Mouse (Mus musculus) forebrain, embryonic 13.5 days (tissue): ENCODE measurements at regions not wholly inside any gene's neighbourhood (a gene's known extent, or its start where the extent isn't known, plus 50 kb on each side); places are given as distances from the start of the nearest gene placed in this dataset.

Experiments
- ATAC-seq: fragments of 200-750 bp; cut with Nextera tagmentation; 2 replicates; pipeline ENCODE4 v1.8.0; 2017
- H3K27ac ChIP-seq: fragments of 300-500 bp; sonication (generic); 2 replicates; pipeline ENCODE4 v1.5.1; 2015; ENCODE audit warnings: inconsistent platforms, mild to moderate bottlenecking, moderate library complexity
- H3K27me3 ChIP-seq: fragments of 300-500 bp; sonication (generic); 2 replicates; pipeline ENCODE4 v1.6.1; 2015; ENCODE audit warnings: mild to moderate bottlenecking, inconsistent platforms
- H3K36me3 ChIP-seq: fragments of 300-500 bp; sonication (generic); 2 replicates; pipeline ENCODE4 v1.6.1; 2015; ENCODE audit warnings: mild to moderate bottlenecking, inconsistent platforms; ENCODE audit not compliant: poor library complexity, severe bottlenecking
- H3K4me1 ChIP-seq: fragments of 300-500 bp; sonication (generic); 2 replicates; pipeline ENCODE4 v1.6.1; 2015; ENCODE audit warnings: inconsistent platforms
- H3K4me2 ChIP-seq: fragments of 300-500 bp; sonication (generic); 2 replicates; pipeline ENCODE4 v1.6.1; 2015; ENCODE audit warnings: inconsistent platforms, mild to moderate bottlenecking, moderate library complexity
- H3K4me3 ChIP-seq: fragments of 300-500 bp; sonication (generic); 2 replicates; pipeline ENCODE4 v1.5.1; 2015; ENCODE audit warnings: mild to moderate bottlenecking, inconsistent platforms
- H3K9ac ChIP-seq: fragments of 300-500 bp; sonication (generic); 2 replicates; pipeline ENCODE4 v1.6.1; 2015; ENCODE audit warnings: mild to moderate bottlenecking, inconsistent platforms
- H3K9me3 ChIP-seq: fragments of 300-500 bp; sonication (generic); replicated peaks from 2 replicates; pipeline ENCODE4 v1.6.1; 2016; ENCODE audit warnings: inconsistent platforms
- WGBS: fragments of 180-500 bp; shearing (Covaris S2); methylation state at CpG from one replicate; pipeline ENCODE4 v1.1.7; 2015; 5-methylcytosine and 5-hydroxymethylcytosine counted together

DNA sequence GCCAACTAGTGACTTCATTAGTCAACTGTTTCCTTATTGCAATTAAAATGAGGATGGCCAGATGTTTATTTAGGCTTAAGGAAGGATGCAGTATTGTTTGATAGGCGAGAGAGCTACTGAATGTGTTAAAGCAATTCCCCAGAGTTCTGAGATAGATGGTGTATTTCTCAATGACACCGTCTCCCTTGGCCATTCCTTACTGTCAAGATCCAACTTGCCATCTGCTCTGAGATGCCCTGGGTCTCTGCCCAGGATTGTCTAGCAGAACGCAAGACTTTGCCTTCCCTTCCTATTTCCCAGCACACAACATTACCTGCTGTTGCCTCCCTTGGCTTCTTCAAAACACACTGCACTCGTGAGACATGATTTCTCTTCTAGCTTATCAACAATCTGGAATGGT is 690.5 kb upstream of the Car8 start:
- ATAC-seq: 0 out of 2 replicates have a peak, but pooled peaks have one; percentile 45
- Histone ChIP-seq H3K36me3 (no peaks in the 10 kb centered on the region), H3K4me2 (no peak overlapping the region), H3K27ac (no peak overlapping the region), H3K4me3 (no peak overlapping the region), H3K9me3 (no peaks in the 10 kb centered on the region), H3K27me3 (no peaks in the 10 kb centered on the region), H3K9ac (no peak overlapping the region), H3K4me1 (peaks cover 17% of the 10 kb centered on the region)
- 74% methylated on average over 4 of the region's 4 CpGs for WGBS

GRCm38 (mm10) chr4:8928551-8929305 is 689.9 kb upstream of the Car8 start:
- WGBS: 76% methylated on average over 17 of the region's 17 CpGs
- no peak overlapping the region for H3K9ac ChIP-seq
- no peak for ATAC-seq
- H3K4me2 ChIP-seq: no peak overlapping the region
- H3K27ac ChIP-seq: no peak overlapping the region
- peaks cover 17% of the 10 kb centered on the region for H3K4me1 ChIP-seq
- no peak overlapping the region for H3K4me3 ChIP-seq
- H3K27me3 ChIP-seq: no peaks in the 10 kb centered on the region; the same call in 1 of the 2 replicates
- H3K36me3 ChIP-seq: no peaks in the 10 kb centered on the region
- no peaks in the 10 kb centered on the region for H3K9me3 ChIP-seq

GRCm38 (mm10) chr4:8927276-8927906 is 688.5 kb upstream of the Car8 start:
- Histone ChIP-seq H3K4me3 (no peak overlapping the region), H3K4me1 (peaks cover 28% of the 10 kb centered on the region), H3K9me3 (no peaks in the 10 kb centered on the region), H3K27ac (no peak overlapping the region), H3K4me2 (no peak overlapping the region), H3K9ac (no peak overlapping the region), H3K27me3 (no peaks in the 10 kb centered on the region; the same call in 1 of the 2 replicates), H3K36me3 (no peaks in the 10 kb centered on the region)
- ATAC-seq: no peak
- 33% methylated on average over 8 of the region's 8 CpGs for WGBS

GRCm38 (mm10) chr4:8926642-8927275 is 687.9 kb upstream of the Car8 start:
- no peak overlapping the region for H3K4me3 ChIP-seq
- no peak overlapping the region for H3K9ac ChIP-seq
- ATAC-seq: no peak
- no peaks in the 10 kb centered on the region for H3K9me3 ChIP-seq
- H3K36me3 ChIP-seq: no peaks in the 10 kb centered on the region
- no peak overlapping the region for H3K4me2 ChIP-seq
- H3K4me1 ChIP-seq: peaks cover 35% of the 10 kb centered on the region
- H3K27ac ChIP-seq: no peak overlapping the region
- 42% methylated on average over 9 of the region's 9 CpGs for whole genome bisulfite sequencing
- no peaks in the 10 kb centered on the region; the same call in 1 of the 2 replicates for H3K27me3 ChIP-seq

GRCm38 (mm10) chr4:8922695-8923363 is 684.0 kb upstream of the Car8 start:
- H3K27me3 ChIP-seq: peaks cover 3% of the 10 kb centered on the region; the same call in 1 of the 2 replicates
- no peak overlapping the region for H3K4me3 ChIP-seq
- 23% methylated on average over 8 of the region's 8 CpGs for WGBS
- H3K27ac ChIP-seq: no peak overlapping the region
- peaks cover 45% of the 10 kb centered on the region for H3K4me1 ChIP-seq
- H3K36me3 ChIP-seq: no peaks in the 10 kb centered on the region
- H3K9me3 ChIP-seq: no peaks in the 10 kb centered on the region
- ATAC-seq: no peak
- no peak overlapping the region for H3K4me2 ChIP-seq
- no peak overlapping the region for H3K9ac ChIP-seq

DNA sequence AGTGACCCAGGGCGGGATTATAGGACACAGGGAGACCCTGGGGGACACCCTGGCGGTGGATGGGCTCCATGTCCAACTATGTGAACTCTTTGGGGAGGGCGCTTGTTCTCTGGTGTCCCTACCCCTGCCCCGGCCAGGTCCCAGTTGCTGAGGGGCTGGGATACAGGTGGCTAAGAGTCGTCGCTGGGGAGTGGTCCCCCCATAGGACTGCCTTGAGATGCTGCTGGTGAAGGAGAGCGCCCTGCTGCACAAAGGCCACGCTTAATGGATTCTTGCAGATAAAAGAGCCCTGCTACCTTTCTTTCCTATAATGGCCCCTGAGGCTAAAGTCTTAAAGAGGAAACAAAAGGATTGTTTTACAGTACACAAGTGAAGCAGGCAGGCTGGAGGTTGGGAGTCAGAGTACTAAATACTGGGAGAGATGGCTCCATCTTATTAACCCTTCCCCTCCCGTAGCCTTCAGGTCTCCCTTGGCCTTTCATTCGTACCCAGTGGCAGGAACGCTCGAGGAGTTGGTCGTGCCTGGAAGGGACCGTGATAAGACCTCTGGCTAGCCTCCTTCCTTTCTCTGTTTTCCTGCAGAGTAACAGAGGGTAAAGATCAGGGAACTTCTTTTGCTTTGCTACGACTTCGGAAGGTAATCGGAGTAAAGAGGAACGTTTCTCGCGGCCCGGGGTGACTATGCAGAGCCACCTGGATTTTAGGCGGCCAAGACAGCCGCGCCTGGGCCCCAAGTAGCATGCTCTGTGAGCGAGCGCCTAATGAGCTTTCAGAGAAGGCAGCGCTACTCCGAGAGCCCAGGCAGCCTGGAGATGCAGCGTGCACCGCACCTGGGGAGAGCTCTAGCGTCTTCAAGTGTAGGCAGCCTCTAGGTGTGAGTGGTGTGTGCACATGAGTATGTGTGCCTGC is 682.9 kb upstream of the Car8 start:
- H3K27ac ChIP-seq: no peak overlapping the region
- H3K9me3 ChIP-seq: no peaks in the 10 kb centered on the region
- peak overlapping the region; percentile 57 for H3K4me2 ChIP-seq
- no peaks in the 10 kb centered on the region for H3K36me3 ChIP-seq
- H3K9ac ChIP-seq: peak overlapping the region; percentile 53
- WGBS: 5% methylated on average over 31 of the region's 31 CpGs
- peaks cover 3% of the 10 kb centered on the region; the same call in 1 of the 2 replicates for H3K27me3 ChIP-seq
- H3K4me3 ChIP-seq: peak overlapping the region; percentile 7
- H3K4me1 ChIP-seq: peaks cover 36% of the 10 kb centered on the region
- peak; percentile 75 for ATAC-seq

DNA sequence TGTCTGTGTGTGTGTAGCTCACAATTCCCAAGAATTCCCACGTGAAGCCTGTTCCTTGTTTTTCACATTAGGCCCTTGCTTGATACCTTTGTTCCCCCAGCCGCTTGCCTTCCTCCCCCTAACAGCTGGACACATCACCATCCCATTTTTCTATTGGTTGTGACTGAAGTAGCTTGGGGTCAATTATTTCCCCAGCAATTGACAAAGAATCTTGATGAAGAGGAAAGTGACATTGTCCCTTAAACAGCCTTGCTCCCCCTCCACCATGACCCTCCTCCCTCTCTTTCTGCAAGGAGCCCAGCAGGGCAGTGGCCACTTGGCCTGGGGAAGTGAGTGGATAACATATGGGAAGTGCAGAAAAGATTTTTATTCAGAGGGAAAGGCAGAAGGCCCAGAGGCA is 681.5 kb upstream of the Car8 start:
- peak overlapping the region; percentile 16; the same call in 1 of the 2 replicates for H3K27ac ChIP-seq
- WGBS: 20% methylated on average over 2 of the region's 2 CpGs
- H3K4me1 ChIP-seq: peaks cover 44% of the 10 kb centered on the region

DNA sequence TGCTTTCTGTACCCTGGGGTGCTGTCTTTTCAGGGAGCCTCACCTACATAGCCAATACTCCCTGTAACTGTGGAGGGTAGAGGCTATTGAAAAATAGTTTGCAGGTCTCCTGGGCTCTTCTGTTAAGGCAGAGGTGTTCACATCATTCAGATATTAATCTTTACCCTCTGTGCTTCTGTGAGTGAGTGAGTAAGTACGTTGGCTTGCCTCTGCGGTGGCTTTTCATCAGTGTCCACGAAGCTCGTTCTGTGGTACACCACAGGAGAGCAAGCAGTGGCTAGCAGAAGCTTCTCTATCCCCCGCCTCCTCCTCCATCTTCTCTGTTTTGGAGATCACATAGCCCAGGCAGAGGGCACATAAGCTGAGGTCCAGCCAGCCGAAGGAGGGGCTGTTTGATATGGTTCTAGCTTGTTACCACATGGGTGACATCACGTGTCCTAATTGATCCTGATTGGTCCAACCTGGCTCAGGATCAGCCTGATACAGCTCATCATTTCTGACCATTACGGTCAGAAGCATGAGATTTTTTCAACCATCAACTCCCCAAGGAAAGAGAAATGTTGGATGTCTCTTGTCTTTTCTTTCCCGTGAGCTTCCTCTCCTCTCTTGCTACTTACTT is 680.6 kb upstream of the Car8 start:
- Histone ChIP-seq H3K4me1 (peaks cover 44% of the 10 kb centered on the region), H3K9me3 (no peaks in the 10 kb centered on the region)
- WGBS: 76% methylated on average over 9 of the region's 9 CpGs

More for the DNA sequence above, 681.5 kb upstream of the Car8 start:
- no peak for ATAC-seq
- Histone ChIP-seq H3K9ac (no peak overlapping the region), H3K36me3 (no peaks in the 10 kb centered on the region), H3K4me3 (no peak overlapping the region), H3K4me2 (no peak overlapping the region), H3K9me3 (no peaks in the 10 kb centered on the region), H3K27me3 (peaks cover 3% of the 10 kb centered on the region; the same call in 1 of the 2 replicates)

More for the DNA sequence above, 680.6 kb upstream of the Car8 start:
- no peak overlapping the region for H3K27ac ChIP-seq
- no peaks in the 10 kb centered on the region for H3K36me3 ChIP-seq
- H3K4me2 ChIP-seq: no peak overlapping the region
- no peak overlapping the region for H3K9ac ChIP-seq
- H3K27me3 ChIP-seq: peaks cover 3% of the 10 kb centered on the region; the same call in 1 of the 2 replicates
- no peak overlapping the region for H3K4me3 ChIP-seq
- no peak for ATAC-seq
